Mouse (Mus musculus) midbrain, embryonic 11.5 days (tissue): Measurements from ENCODE around the gene Scyl1. TPM values are rescaled to one million over a fixed set of nuclear protein-coding genes. Genes with fewer than 3 reads are reported as not detected.

Experiments used
- ATAC-seq: fragments of 200-750 bp; cut with Nextera tagmentation; 2 replicates; pipeline ENCODE4 v1.8.0; 2017; ENCODE audit warnings: moderate TSS enrichment, moderate library complexity; ENCODE audit not compliant: low FRiP score
- DNase-seq: peaks from one replicate; pipeline ENCODE4 v3.0.0; 2015; ENCODE audit warnings: low spot score; ENCODE audit errors: missing footprints
- H3K27ac ChIP-seq: fragments of 300-500 bp; sonication (generic); 2 replicates; pipeline ENCODE4 v1.5.1; 2014; ENCODE audit warnings: low read depth, low read length
- H3K27me3 ChIP-seq: fragments of 300-500 bp; sonication (generic); 2 replicates; pipeline ENCODE4 v1.6.1; 2014; ENCODE audit warnings: mild to moderate bottlenecking, low read length, moderate library complexity, mixed read lengths; ENCODE audit not compliant: control insufficient read depth, insufficient read depth
- H3K36me3 ChIP-seq: fragments of 300-500 bp; sonication (generic); 2 replicates; pipeline ENCODE4 v1.6.1; 2014; ENCODE audit warnings: mild to moderate bottlenecking, low read length, moderate library complexity, mixed read lengths; ENCODE audit not compliant: control insufficient read depth, insufficient read depth
- H3K4me1 ChIP-seq: fragments of 300-500 bp; sonication (generic); 2 replicates; pipeline ENCODE4 v1.6.1; 2014; ENCODE audit warnings: low read length; ENCODE audit not compliant: control insufficient read depth, insufficient read depth
- H3K4me2 ChIP-seq: fragments of 300-500 bp; sonication (generic); 2 replicates; pipeline ENCODE4 v1.6.1; 2014; ENCODE audit warnings: mild to moderate bottlenecking, moderate library complexity
- H3K4me3 ChIP-seq: fragments of 300-500 bp; sonication (generic); 2 replicates; pipeline ENCODE4 v1.5.1; 2014; ENCODE audit warnings: low read depth, low read length
- H3K9ac ChIP-seq: fragments of 300-500 bp; sonication (generic); 2 replicates; pipeline ENCODE4 v1.6.1; 2014; ENCODE audit warnings: low read length
- H3K9me3 ChIP-seq: fragments of 300-500 bp; sonication (generic); 2 replicates; pipeline ENCODE4 v1.6.1; 2016; ENCODE audit warnings: low read length; ENCODE audit not compliant: control insufficient read depth
- WGBS: fragments of 180-500 bp; shearing (Covaris S2); extraction: QIAGEN DNeasy Blood & Tissue Kit; methylation state at CpG from one replicate; pipeline ENCODE4 v1.1.7; 2014; 5-methylcytosine and 5-hydroxymethylcytosine counted together
- polyA plus RNA-seq: library from polyadenylated mRNA; unstranded; fragments of >200 nt; fragmentation: Nextera tagmentation; extraction: Ambion mirVana; gene quantifications from 2 replicates; pipeline ENCODE4 v1.2.1, GENCODE M21; 2014

Scyl1 gene
- polyA plus RNA-seq, 1 experiment from 2014 or later, result 58.6 TPM

- Histone ChIP-seq H3K4me1 (no peaks in the 10 kb centered on the region), H3K36me3 (no peaks in the 10 kb centered on the region), H3K9ac (no peak overlapping the region), H3K27ac (no peak overlapping the region), H3K4me2 (no peak overlapping the region), H3K9me3 (no peaks in the 10 kb centered on the region), H3K4me3 (no peak overlapping the region), H3K27me3 (no peaks in the 10 kb centered on the region)
- WGBS, result 90% methylated on average over 6 of the region's 6 CpGs
- DNase-seq (no peak), ATAC-seq (no peak)
Observed at GRCm38 (mm10) chr19:5781532-5781931, 10.3 kb upstream of the Scyl1 start.

- Histone ChIP-seq H3K27ac (no peak overlapping the region), H3K9me3 (no peaks in the 10 kb centered on the region), H3K4me2 (no peak overlapping the region), H3K27me3 (no peaks in the 10 kb centered on the region), H3K4me3 (no peak overlapping the region), H3K9ac (no peak overlapping the region), H3K4me1 (no peaks in the 10 kb centered on the region), H3K36me3 (no peaks in the 10 kb centered on the region)
- DNase-seq, result no peak
- WGBS, result 70% methylated on average over 7 of the region's 7 CpGs
- no peak for ATAC-seq
Observed at GRCm38 (mm10) chr19:5780203-5780602, 9.0 kb upstream of the Scyl1 start.

- Histone ChIP-seq H3K36me3 (no peaks in the 10 kb centered on the region), H3K9me3 (no peaks in the 10 kb centered on the region), H3K4me3 (no peak overlapping the region), H3K27me3 (no peaks in the 10 kb centered on the region), H3K4me2 (no peak overlapping the region), H3K9ac (no peak overlapping the region), H3K4me1 (no peaks in the 10 kb centered on the region), H3K27ac (no peak overlapping the region)
- ATAC-seq (no peak), DNase-seq (no peak)
- 45% methylated on average over 8 of the region's 8 CpGs for WGBS
Observed at GRCm38 (mm10) chr19:5778312-5778711, 7.1 kb upstream of the Scyl1 start.

- no peak overlapping the region for H3K4me2 ChIP-seq
- H3K9ac ChIP-seq, result no peak overlapping the region
- no peaks in the 10 kb centered on the region for H3K36me3 ChIP-seq
- no peak for ATAC-seq
- no peaks in the 10 kb centered on the region for H3K27me3 ChIP-seq
- no peaks in the 10 kb centered on the region for H3K9me3 ChIP-seq
- no peak overlapping the region for H3K4me3 ChIP-seq
- WGBS, result 86% methylated on average over 9 of the region's 9 CpGs
- H3K4me1 ChIP-seq, result no peaks in the 10 kb centered on the region
- no peak for DNase-seq
- H3K27ac ChIP-seq, result no peak overlapping the region
Observed at GRCm38 (mm10) chr19:5777387-5778032, 6.3 kb upstream of the Scyl1 start.

- no peak for ATAC-seq
Observed at GRCm38 (mm10) chr19:5770311-5770710, 908 bp downstream of the Scyl1 start.

GRCm38 (mm10) chr19:5767271-5767670, 3.9 kb downstream of the Scyl1 start:
- DNase-seq, result no peak
- H3K27ac ChIP-seq, result no peak overlapping the region
- H3K4me3 ChIP-seq, result no peak overlapping the region
- 91% methylated on average over 4 of the region's 4 CpGs for WGBS
- no peak overlapping the region for H3K9ac ChIP-seq
- no peak for ATAC-seq
- no peaks in the 10 kb centered on the region for H3K9me3 ChIP-seq
- no peak overlapping the region for H3K4me2 ChIP-seq
- H3K27me3 ChIP-seq, result no peaks in the 10 kb centered on the region
- H3K4me1 ChIP-seq, result peaks cover 9% of the 10 kb centered on the region
- H3K36me3 ChIP-seq, result peaks cover 28% of the 10 kb centered on the region

More at GRCm38 (mm10) chr19:5770311-5770710, 908 bp downstream of the Scyl1 start:
- Histone ChIP-seq H3K4me2 (peak overlapping the region; percentile 81), H3K27me3 (no peaks in the 10 kb centered on the region), H3K9me3 (no peaks in the 10 kb centered on the region), H3K27ac (no peak overlapping the region), H3K4me1 (peaks cover 9% of the 10 kb centered on the region), H3K9ac (peak overlapping the region; percentile 70), H3K36me3 (peaks cover 10% of the 10 kb centered on the region), H3K4me3 (peak overlapping the region; percentile 71)
- DNase-seq, result no peak
- 57% methylated on average over 9 of the region's 9 CpGs for WGBS

GRCm38 (mm10) chr19:5763163-5763562, 8.1 kb downstream of the Scyl1 start:
- ATAC-seq (no peak), DNase-seq (no peak)
- H3K4me2 ChIP-seq, result no peak overlapping the region
- no peak overlapping the region for H3K27ac ChIP-seq
- H3K9ac ChIP-seq, result no peak overlapping the region
- H3K27me3 ChIP-seq, result peaks cover under 1% of the 10 kb centered on the region; the same call in 1 of the 2 replicates
- 95% methylated on average over 6 of the region's 6 CpGs for WGBS
- peaks cover 30% of the 10 kb centered on the region for H3K36me3 ChIP-seq
- no peaks in the 10 kb centered on the region for H3K4me1 ChIP-seq
- no peak overlapping the region for H3K4me3 ChIP-seq
- H3K9me3 ChIP-seq, result no peaks in the 10 kb centered on the region

- Histone ChIP-seq H3K36me3 (peaks cover 16% of the 10 kb centered on the region), H3K9ac (no peak overlapping the region), H3K4me1 (peaks cover 11% of the 10 kb centered on the region), H3K9me3 (no peaks in the 10 kb centered on the region), H3K27ac (no peak overlapping the region), H3K4me3 (no peak overlapping the region), H3K4me2 (no peak overlapping the region), H3K27me3 (peaks cover 22% of the 10 kb centered on the region)
- DNase-seq (no peak), ATAC-seq (no peak)
- 91% methylated on average over 14 of the region's 14 CpGs for WGBS
Observed at GRCm38 (mm10) chr19:5758878-5759403, 12.3 kb downstream of the Scyl1 start.

- 13% methylated on average over 34 of the region's 36 CpGs for WGBS
- peak; percentile 33; the same call in 1 of the 2 replicates for ATAC-seq
Observed at GRCm38 (mm10) chr19:5756991-5757636, 14.1 kb downstream of the Scyl1 start.

More at GRCm38 (mm10) chr19:5756991-5757636, 14.1 kb downstream of the Scyl1 start:
- Histone ChIP-seq H3K4me1 (peaks cover 11% of the 10 kb centered on the region), H3K9me3 (no peaks in the 10 kb centered on the region), H3K4me3 (peak overlapping the region; percentile 18; the same call in 1 of the 2 replicates), H3K36me3 (peaks cover 8% of the 10 kb centered on the region), H3K27ac (no peak overlapping the region), H3K4me2 (peak overlapping the region; percentile 45), H3K9ac (peak overlapping the region; percentile 56), H3K27me3 (peaks cover 26% of the 10 kb centered on the region)
- peak; percentile 88 for DNase-seq
